Mouse (Mus musculus) liver, postnatal 0 days (tissue): ENCODE data around the gene Ubb. TPM values are rescaled to one million over a fixed set of nuclear protein-coding genes. Genes with fewer than 3 reads are reported as not detected.

Experiments used
- ATAC-seq: fragments of 200-750 bp; cut with Nextera tagmentation; 2 replicates; pipeline ENCODE4 v1.8.0; 2017; ENCODE audit warnings: mild to moderate bottlenecking, moderate library complexity
- DNase-seq: peaks from one replicate; pipeline ENCODE4 v3.0.0-alpha.2; 2016
- H3K27ac ChIP-seq: fragments of 300-500 bp; sonication (generic); 2 replicates; pipeline ENCODE4 v1.5.1; 2014; ENCODE audit warnings: antibody characterized with exemption, moderate library complexity, mild to moderate bottlenecking, low read depth
- H3K27me3 ChIP-seq: fragments of 300-500 bp; sonication (generic); 2 replicates; pipeline ENCODE4 v1.6.1; 2014; ENCODE audit warnings: low read length, control low read depth, mixed read lengths; ENCODE audit not compliant: insufficient read depth
- H3K36me3 ChIP-seq: fragments of 300-500 bp; sonication (generic); replicated peaks from 2 replicates; pipeline ENCODE4 v1.6.1; 2014; ENCODE audit warnings: mild to moderate bottlenecking, control low read depth, low read length, moderate library complexity, mixed read lengths; ENCODE audit not compliant: insufficient read depth
- H3K4me1 ChIP-seq: fragments of 300-500 bp; sonication (generic); 2 replicates; pipeline ENCODE4 v1.6.1; 2014; ENCODE audit warnings: antibody characterized with exemption, mild to moderate bottlenecking, control low read depth; ENCODE audit not compliant: insufficient read depth
- H3K4me2 ChIP-seq: fragments of 300-500 bp; sonication (generic); 2 replicates; pipeline ENCODE4 v1.6.1; 2014; ENCODE audit warnings: low read depth, mild to moderate bottlenecking, low read length, moderate library complexity, mixed read lengths
- H3K4me3 ChIP-seq: fragments of 300-500 bp; sonication (generic); 2 replicates; pipeline ENCODE4 v1.5.1; 2014; ENCODE audit warnings: low read depth, low read length
- H3K9ac ChIP-seq: fragments of 300-500 bp; sonication (generic); replicated peaks from 2 replicates; pipeline ENCODE4 v1.6.1; 2014; ENCODE audit warnings: mild to moderate bottlenecking, moderate library complexity
- H3K9me3 ChIP-seq: fragments of 300-500 bp; sonication (generic); 2 replicates; pipeline ENCODE4 v1.6.1; 2016; ENCODE audit warnings: mild to moderate bottlenecking, control low read depth, low read length, mixed read lengths
- CTCF ChIP-seq: sonication (generic); IDR thresholded peaks from 2 replicates; pipeline ENCODE4 v1.5.1; 2016; ENCODE audit warnings: antibody characterized with exemption, low read depth
- EP300 ChIP-seq: IDR thresholded peaks from 2 replicates; pipeline ENCODE4 v1.6.1; 2016; ENCODE audit warnings: antibody characterized with exemption, low read depth, mild to moderate bottlenecking
- WGBS: fragments of 180-500 bp; shearing (Covaris S2); extraction: QIAGEN DNeasy Blood & Tissue Kit; methylation state at CpG from one replicate; pipeline ENCODE4 v1.1.7; 2014; ENCODE audit not compliant: insufficient replicate concordance; 5-methylcytosine and 5-hydroxymethylcytosine counted together
- polyA plus RNA-seq: library from polyadenylated mRNA; unstranded; fragments of >200 nt; fragmentation: Nextera tagmentation; extraction: Ambion mirVana; gene quantifications from 2 replicates; pipeline ENCODE4 v1.2.1, GENCODE M21; 2015

The Ubb gene
- polyA plus RNA-seq, 1 experiment from 2014 or later = 1,214 TPM

DNA sequence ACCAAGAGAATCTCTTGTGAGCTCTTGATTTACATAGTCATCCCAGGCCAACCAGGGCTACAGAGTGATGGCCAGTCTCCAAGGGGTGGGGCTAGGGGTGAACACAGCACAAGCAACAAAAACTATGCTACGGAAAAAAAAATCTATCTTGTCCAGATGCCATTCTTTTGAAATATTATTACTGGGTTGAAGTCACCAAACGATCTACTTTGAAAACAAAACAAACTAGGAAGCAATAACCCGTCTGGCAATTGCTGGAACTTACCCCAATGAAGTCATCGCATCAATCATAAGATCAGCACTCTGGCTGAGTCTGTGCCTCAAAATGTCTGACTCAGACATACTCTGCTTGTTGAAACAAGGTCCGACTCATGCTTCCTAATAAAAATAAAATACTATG, 1.2 kb upstream of the Ubb start:
- Histone ChIP-seq H3K9ac (peak overlapping the region; percentile 87), H3K9me3 (no peaks in the 10 kb centered on the region), H3K4me2 (peak overlapping the region; percentile 94), H3K4me1 (peaks cover 22% of the 10 kb centered on the region), H3K4me3 (peak overlapping the region; percentile 85), H3K27ac (peak overlapping the region; percentile 99), H3K27me3 (no peaks in the 10 kb centered on the region), H3K36me3 (peaks cover 19% of the 10 kb centered on the region)
- peak; percentile 68 for DNase-seq
- no peak for TF ChIP-seq EP300
- no peak for TF ChIP-seq CTCF
- 10% methylated on average over 5 of the region's 5 CpGs for WGBS
- peak; percentile 23 for ATAC-seq

GRCm38 (mm10) chr11:62550227-62550685, 715 bp upstream of the Ubb start:
- H3K9ac ChIP-seq = peak overlapping the region; percentile 87
- peaks cover 25% of the 10 kb centered on the region for H3K4me1 ChIP-seq
- no peaks in the 10 kb centered on the region for H3K9me3 ChIP-seq
- H3K27me3 ChIP-seq = no peaks in the 10 kb centered on the region
- peak; percentile 75 for DNase-seq
- peak overlapping the region; percentile 94 for H3K4me2 ChIP-seq
- peak overlapping the region; percentile 85 for H3K4me3 ChIP-seq
- peak; percentile 63 for ATAC-seq
- peak overlapping the region; percentile 99 for H3K27ac ChIP-seq
- peaks cover 21% of the 10 kb centered on the region for H3K36me3 ChIP-seq
- WGBS = under 1% methylated on average over 11 of the region's 11 CpGs
- peak; percentile 82 for TF ChIP-seq EP300
- no peak for TF ChIP-seq CTCF

DNA sequence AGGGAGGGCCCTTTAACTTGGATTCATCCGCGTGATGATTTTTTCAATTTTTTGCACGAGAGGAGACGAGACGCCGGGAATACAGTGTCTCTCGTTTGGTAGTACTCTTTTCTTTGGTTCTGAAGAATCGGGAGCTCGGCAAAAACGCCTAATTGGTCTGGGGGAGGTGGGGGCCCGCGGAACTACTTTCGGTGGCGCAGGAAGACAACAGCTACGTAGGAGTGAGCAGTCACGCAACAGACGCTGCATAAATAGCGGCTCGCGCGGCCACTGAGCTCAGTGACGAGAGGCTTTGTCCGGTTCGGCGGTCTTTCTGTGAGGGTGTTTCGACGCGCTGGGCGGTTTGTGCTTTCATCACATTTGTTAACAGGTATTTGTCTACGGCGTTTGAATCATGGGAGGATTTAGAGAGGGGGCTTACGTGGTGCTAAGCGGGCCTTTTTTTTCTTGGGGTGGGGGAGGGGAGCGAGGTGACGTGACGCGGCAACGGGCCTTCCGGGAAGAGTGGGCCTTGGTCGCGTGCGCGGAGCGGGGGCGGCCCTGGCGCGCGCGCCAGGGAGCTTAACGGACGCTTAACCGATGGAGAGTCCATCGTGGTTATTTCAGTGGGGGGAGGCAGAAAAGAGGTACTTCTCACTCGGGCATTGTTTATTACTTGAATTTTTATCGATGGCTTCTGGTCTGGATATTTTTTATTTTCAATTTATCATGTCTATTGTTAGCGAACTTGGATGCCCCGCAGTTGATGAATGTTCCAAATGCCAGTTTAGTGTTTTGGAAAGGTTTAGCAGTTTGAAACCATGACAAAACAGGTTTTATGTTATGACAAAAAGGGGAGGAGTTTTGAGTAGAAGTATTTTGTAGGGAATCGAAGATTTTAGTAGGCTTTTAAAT, 502 bp downstream of the Ubb start:
- Histone ChIP-seq H3K27ac (peak overlapping the region; percentile 81), H3K4me3 (peak overlapping the region; percentile 85), H3K9ac (peak overlapping the region; percentile 73), H3K4me2 (peak overlapping the region; percentile 94), H3K9me3 (no peaks in the 10 kb centered on the region), H3K27me3 (no peaks in the 10 kb centered on the region), H3K36me3 (peaks cover 24% of the 10 kb centered on the region), H3K4me1 (peaks cover 25% of the 10 kb centered on the region)
- ATAC-seq (peak; percentile 81), DNase-seq (peak; percentile 92)
- peak; percentile 81 for TF ChIP-seq EP300
- no peak for TF ChIP-seq CTCF
- under 1% methylated on average over 58 of the region's 58 CpGs for WGBS

DNA sequence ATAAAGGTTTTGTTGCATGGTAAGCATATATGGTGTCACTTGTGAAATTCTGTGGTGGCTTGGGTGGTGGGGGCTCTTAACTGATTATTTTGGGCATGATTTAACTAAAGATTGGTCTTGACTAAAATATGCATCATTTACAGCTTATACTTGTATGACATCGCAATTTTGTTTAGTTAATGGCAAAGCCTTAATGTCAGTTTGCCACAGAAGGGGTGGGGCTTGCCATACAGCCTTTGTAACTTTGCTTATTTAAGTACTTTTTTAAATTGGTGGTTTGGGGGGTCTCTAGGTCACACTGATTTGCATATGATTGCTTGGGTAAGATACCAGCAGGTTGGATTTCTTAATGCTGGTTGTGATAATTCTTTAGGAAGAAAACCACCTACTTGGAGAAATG, 2.2 kb downstream of the Ubb start:
- Histone ChIP-seq H3K9me3 (no peaks in the 10 kb centered on the region), H3K36me3 (peaks cover 24% of the 10 kb centered on the region), H3K4me3 (peak overlapping the region; percentile 52), H3K27ac (no peak overlapping the region), H3K4me1 (peaks cover 25% of the 10 kb centered on the region), H3K27me3 (no peaks in the 10 kb centered on the region), H3K4me2 (peak overlapping the region; percentile 74), H3K9ac (peak overlapping the region; percentile 35)
- WGBS = 29% methylated on average over 1 of the region's 1 CpGs
- DNase-seq (no peak), ATAC-seq (no peak)
- TF ChIP-seq CTCF = no peak

DNA sequence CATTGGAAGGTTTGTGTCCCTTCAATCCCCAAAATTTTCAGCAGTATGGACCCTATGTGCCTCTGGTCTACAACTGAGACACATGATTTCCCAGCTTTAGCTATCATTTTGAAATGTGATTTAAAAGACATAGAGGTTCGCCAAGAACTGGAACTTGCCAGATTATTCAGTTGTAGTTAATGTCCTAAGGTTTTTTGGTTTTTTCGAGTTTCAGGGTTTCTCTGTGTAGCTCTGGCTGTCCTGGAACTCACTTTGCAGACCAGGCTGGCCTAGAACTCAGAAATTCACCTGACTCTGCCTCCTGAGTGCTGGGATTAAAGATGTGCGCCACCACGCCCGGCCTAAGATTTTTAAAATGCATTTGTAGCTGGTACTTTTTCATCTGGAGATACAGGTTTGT, 2.7 kb downstream of the Ubb start:
- TF ChIP-seq EP300 (no peak), CTCF (no peak)
- Histone ChIP-seq H3K4me3 (peak overlapping the region; percentile 52), H3K9me3 (no peaks in the 10 kb centered on the region), H3K9ac (peak overlapping the region; percentile 35), H3K4me2 (peak overlapping the region; percentile 74), H3K27ac (no peak overlapping the region), H3K27me3 (no peaks in the 10 kb centered on the region), H3K4me1 (peaks cover 25% of the 10 kb centered on the region), H3K36me3 (peaks cover 24% of the 10 kb centered on the region)
- WGBS = 73% methylated on average over 5 of the region's 5 CpGs
- DNase-seq = no peak
- ATAC-seq = no peak

GRCm38 (mm10) chr11:62554163-62554855, 3.3 kb downstream of the Ubb start:
- Histone ChIP-seq H3K4me3 (peak overlapping the region; percentile 52), H3K36me3 (peaks cover 24% of the 10 kb centered on the region), H3K4me2 (peak overlapping the region; percentile 74), H3K9ac (no peak overlapping the region), H3K27me3 (no peaks in the 10 kb centered on the region), H3K9me3 (no peaks in the 10 kb centered on the region), H3K27ac (no peak overlapping the region), H3K4me1 (peaks cover 28% of the 10 kb centered on the region)
- 81% methylated on average over 5 of the region's 5 CpGs for WGBS
- no peak for TF ChIP-seq CTCF
- TF ChIP-seq EP300 = no peak
- ATAC-seq (no peak), DNase-seq (no peak)
